Mouse (Mus musculus): Measurements from ENCODE around the gene Gpr162. TPM values are rescaled to one million over a fixed set of nuclear protein-coding genes. Genes with fewer than 3 reads are reported as not detected.
A peak's percentile ranks its signal among the peaks of the same experiment; 100 is the strongest.

Gene Gpr162
- total and polyA plus RNA-seq, 3 experiments, result 0.48 to 2.0 (median 1.7) TPM

DNA sequence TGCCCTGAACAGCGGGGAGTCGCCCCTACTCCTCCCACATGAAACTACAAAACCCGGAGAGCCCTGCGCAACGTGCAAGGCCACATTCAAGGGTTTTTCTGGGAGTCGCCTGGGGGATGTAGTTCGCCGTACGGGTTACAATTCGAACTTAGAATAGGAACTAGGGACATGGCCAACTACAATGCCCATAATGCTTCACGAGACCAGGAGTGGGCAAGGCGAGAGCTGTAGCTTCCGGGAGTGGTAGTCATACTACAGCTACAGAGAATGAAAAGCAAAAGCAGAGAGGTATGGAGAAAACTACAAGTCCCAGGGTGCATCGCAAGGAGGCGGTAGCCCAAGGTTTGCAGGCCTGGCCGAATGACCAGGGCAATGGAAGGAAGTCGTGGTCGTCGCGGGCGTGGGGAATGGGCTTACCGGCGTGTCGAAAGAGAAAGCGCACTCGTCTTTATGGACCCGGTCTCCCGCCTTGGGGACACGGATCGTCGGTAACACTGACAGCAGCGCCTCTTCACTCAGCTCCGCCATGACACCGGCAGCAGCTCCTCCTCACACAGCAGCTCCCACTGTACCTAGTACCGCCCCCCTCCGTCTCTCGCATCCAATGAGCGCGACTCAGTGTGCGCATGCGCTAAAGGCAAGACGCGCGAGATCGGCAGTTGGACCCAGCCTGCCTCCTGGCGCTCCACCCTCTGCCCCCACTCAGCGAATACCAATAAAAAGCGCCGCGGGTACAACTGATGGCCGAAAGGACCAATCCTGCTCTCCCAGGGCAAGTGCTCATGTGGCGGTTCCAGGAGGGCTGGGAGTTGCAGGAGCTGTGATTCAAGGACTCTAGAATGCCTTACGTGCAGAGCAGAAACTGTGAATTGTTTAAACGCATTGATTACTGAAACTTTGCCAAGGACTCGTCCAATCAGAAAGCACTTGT lies 34.6 kb downstream of the Gpr162 start, which contains the start of the genes Usp5 and Cdca3:
TSS of gene Usp5 (minus strand) at position 617 of the 931 bp plus-strand sequence.
TSS of gene Cdca3 (plus strand) at position 680 of the 931 bp plus-strand sequence.
- peaks cover 3 to 43% of the 10 kb centered on the region in 2 experiments for H3K4me1 ChIP-seq (ENCODE audit: control insufficient read depth in 1 of 2, insufficient read depth in 2 of 2)
- in situ Hi-C loops (cut with MboI; ENCODE audit: low pct_ligation_motif_present, low pct_unique_long_range_greater_than_20kb, low sequenced_read_pairs) (no loop called here), dilution Hi-C loops (cut with MboI; ENCODE audit: extremely low pct_ligation_motif_present, extremely low pct_unique_long_range_greater_than_20kb, low sequenced_read_pairs) (no loop called here)
- peak within 1 kb of the TSS; percentile 87 for H3K27ac ChIP-seq (ENCODE audit: insufficient read depth, low read depth)
- H3K79me2 ChIP-seq (replicated peaks; ENCODE audit: control insufficient read depth, extremely low read depth, insufficient read depth, poor library complexity, severe bottlenecking), result peaks cover 32% of the 10 kb centered on the region
- TF ChIP-seq TBP (conservative IDR thresholded peaks at IDR 0.05; ENCODE audit: low read depth, low read length) (peak; percentile 75; the same call in 1 of the 2 replicates), MXI1 (IDR thresholded peaks at IDR 0.05; ENCODE audit: low read depth, low read length) (peak; percentile 80), BHLHE40 (IDR thresholded peaks at IDR 0.05; ENCODE audit: low read depth, low read length) (no peak; the same call in 1 of the 2 replicates), MAZ (IDR thresholded peaks at IDR 0.05; ENCODE audit: low read depth, low read length) (peak; percentile 81), RAD21 (IDR thresholded peaks at IDR 0.05; ENCODE audit: low read depth, low read length) (no peak), MAFK (IDR thresholded peaks at IDR 0.05; ENCODE audit: insufficient replicate concordance, low read length) (no peak), ZNF384 (IDR thresholded peaks at IDR 0.05; ENCODE audit: low read depth, low read length) (no peak), RCOR1 (conservative IDR thresholded peaks at IDR 0.05; ENCODE audit: low read depth, low read length) (no peak), GABPA (IDR thresholded peaks at IDR 0.05; ENCODE audit: insufficient replicate concordance, low read depth, low read length) (peak; percentile 94; the same call in 1 of the 2 replicates), KAT2A (IDR thresholded peaks at IDR 0.05; ENCODE audit: insufficient replicate concordance, low read length) (peak; percentile 100), ZKSCAN1 (IDR thresholded peaks at IDR 0.05; ENCODE audit: borderline replicate concordance, low read depth, low read length) (no peak), NELFE (IDR thresholded peaks at IDR 0.05; ENCODE audit: low read depth, low read length) (peak; percentile 75), ZMIZ1 (IDR thresholded peaks at IDR 0.05; ENCODE audit: low read depth, low read length) (peak; percentile 62), TCF12 (IDR thresholded peaks at IDR 0.05; ENCODE audit: low read depth, low read length) (peak; percentile 62; the same call in 1 of the 2 replicates), HCFC1 (IDR thresholded peaks at IDR 0.05; ENCODE audit: low read depth, low read length) (peak; percentile 95), EP300 (IDR thresholded peaks at IDR 0.05; ENCODE audit: low read length) (no peak), POLR2A (IDR thresholded peaks at IDR 0.05; ENCODE audit: low read depth, low read length) (peak; percentile 74), SIN3A (IDR thresholded peaks at IDR 0.05; ENCODE audit: low read length) (peak; percentile 31), ZC3H11A (IDR thresholded peaks at IDR 0.05; ENCODE audit: low read depth, low read length) (no peak), JUND (conservative IDR thresholded peaks at IDR 0.05; ENCODE audit: low read depth, low read length) (no peak), SMC3 (IDR thresholded peaks at IDR 0.05; ENCODE audit: low read depth, low read length) (no peak), USF2 (conservative IDR thresholded peaks at IDR 0.05; ENCODE audit: low read depth, low read length) (no peak), CHD1 (IDR thresholded peaks at IDR 0.05; ENCODE audit: low read depth, low read length) (no peak), POLR2AphosphoS2 (IDR thresholded peaks at IDR 0.05; ENCODE audit: low read depth, low read length) (peak; percentile 79; the same call in 1 of the 2 replicates), E2F4 (IDR thresholded peaks at IDR 0.05; ENCODE audit: insufficient replicate concordance, low read depth, low read length) (no peak), CHD2 (IDR thresholded peaks at IDR 0.05; ENCODE audit: low read length) (peak; percentile 96), NRF1 (IDR thresholded peaks at IDR 0.05; ENCODE audit: low read depth, low read length) (peak; percentile 94), ELF1 (IDR thresholded peaks at IDR 0.05; ENCODE audit: low read depth, low read length) (peak; percentile 94), MYC (IDR thresholded peaks at IDR 0.05; ENCODE audit: low read depth, low read length) (peak; percentile 95), USF1 (IDR thresholded peaks at IDR 0.05; ENCODE audit: low read depth, low read length) (0 out of 2 replicates have a peak, but pooled peaks have one; percentile 8), PAX5 (IDR thresholded peaks at IDR 0.05; ENCODE audit: low read length) (no peak), JUN (IDR thresholded peaks at IDR 0.05; ENCODE audit: insufficient read depth, low read depth, low read length) (no peak), MAX (IDR thresholded peaks at IDR 0.05; ENCODE audit: low read length) (peak; percentile 45; the same call in 1 of the 2 replicates)
- H3K4me2 ChIP-seq (ENCODE audit: insufficient read depth, low read depth, poor library complexity, severe bottlenecking), result peak within 1 kb of the TSS; percentile 90
- peak within 1 kb of the TSS; percentile 88 to 94 (median 90) for H3K4me3 ChIP-seq (replicated peaks in 1 of 3; ENCODE audit: low read depth in 2 of 3, low read length in 2 of 3, poor library complexity in 1 of 3)
- peak within 1 kb of the TSS; percentile 94 for H3K9ac ChIP-seq (ENCODE audit: insufficient read depth, low read depth)
- peaks cover 49 to 65% of the 10 kb centered on the region in 2 experiments for H3K36me3 ChIP-seq (replicated peaks in 1 of 2; ENCODE audit: control insufficient read depth in 1 of 2, insufficient read depth in 1 of 2, low read length in 1 of 2)
- DNase-seq (ENCODE audit: extremely low read depth), result peak; percentile 99
- H3K9me3 ChIP-seq (replicated peaks; ENCODE audit: low read length), result no peaks in the 10 kb centered on the region
- H3K27me3 ChIP-seq (replicated peaks), result no peaks in the 10 kb centered on the region
